Mouse (Mus musculus): Measurements from ENCODE around the gene Tsga13. TPM values are rescaled to one million over a fixed set of nuclear protein-coding genes. Genes with fewer than 3 reads are reported as not detected.
A peak's percentile ranks its signal among the peaks of the same experiment; 100 is the strongest.

Gene Tsga13
- not detected for total RNA-seq (2021)
- long read RNA-seq, experiment 1 = 0 reads
- long read RNA-seq, experiment 2 = 0 reads

GRCm38 (mm10) chr6:30915473-30915872 is at the start of gene Tsga13:
Tsga13 (minus strand) TSS chr6:30915573.
- DNase-seq (ENCODE audit: low spot score in 2 of 2) = no peak

DNA sequence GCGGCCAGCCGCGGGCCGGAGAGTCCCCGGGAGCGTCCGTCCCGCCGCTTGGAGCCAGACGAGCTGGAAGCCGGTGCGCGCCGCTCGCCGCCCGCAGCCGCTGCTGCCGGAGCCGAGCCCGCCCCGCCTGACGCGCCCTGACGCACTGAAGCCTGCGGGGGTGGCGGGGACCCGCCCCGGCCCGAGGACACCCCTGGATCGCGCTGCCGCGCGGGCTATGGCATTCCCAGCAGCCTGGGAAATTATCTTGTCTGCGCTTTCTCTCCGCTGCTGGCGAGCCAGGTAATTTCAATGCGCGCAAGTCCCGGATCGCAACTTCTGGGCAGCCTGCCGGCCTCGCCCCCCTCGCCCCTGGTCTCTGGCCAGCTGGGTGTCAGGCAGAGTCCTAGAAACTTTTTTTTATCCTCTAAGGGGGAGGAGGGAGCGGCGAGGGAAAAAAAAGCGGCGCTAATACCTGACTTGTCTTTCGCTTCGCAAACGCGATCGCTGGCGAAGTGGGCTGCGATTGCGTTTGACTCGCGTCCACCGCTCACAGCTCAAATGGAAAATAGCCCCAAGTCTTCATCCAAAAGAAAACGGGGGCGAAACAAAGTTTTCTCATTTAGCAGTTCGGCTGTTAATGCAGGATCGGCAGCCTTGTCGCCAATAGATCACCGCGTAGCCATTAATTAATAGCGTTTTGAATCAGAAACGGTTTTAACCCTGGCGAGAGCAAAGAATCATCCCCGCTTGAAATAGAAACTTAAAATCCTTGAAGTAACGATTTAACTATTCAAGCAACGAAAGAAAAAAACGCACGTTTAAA is 43.6 kb upstream of the Tsga13 start, which contains the start of gene Klf14:
Gene Klf14, minus strand, starts transcription at position 343 of the 805 bp plus-strand sequence.
- DNase-seq (ENCODE audit: low spot score in 2 of 2) = peak; percentile 40 to 55

GRCm38 (mm10) chr6:30957784-30958735 is 42.7 kb upstream of the Tsga13 start:
- DNase-seq (ENCODE audit: low spot score in 2 of 2) = peak in 1 of 2 experiments; percentile 22

DNA sequence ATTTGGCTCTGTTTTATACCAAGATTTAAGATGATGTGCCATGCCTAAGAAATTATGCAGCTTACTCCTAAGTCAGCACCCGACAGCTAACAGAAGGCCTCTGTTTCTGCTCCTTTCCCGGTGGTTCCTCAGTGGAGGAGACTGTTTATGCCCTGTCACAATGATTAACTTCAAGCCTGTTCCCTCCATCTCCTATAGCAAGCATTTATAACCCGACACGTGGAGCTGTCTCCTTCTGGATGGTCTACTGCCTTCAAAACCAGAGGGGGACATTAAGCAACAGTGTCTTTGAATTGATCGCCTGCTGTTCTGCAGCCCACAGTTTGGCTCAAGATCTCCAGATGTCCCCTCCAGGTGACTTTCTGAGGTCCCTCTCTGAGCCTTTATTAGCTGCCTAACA is 23.9 kb upstream of the Tsga13 start:
- DNase-seq (ENCODE audit: low spot score in 2 of 2) = no peak

DNA sequence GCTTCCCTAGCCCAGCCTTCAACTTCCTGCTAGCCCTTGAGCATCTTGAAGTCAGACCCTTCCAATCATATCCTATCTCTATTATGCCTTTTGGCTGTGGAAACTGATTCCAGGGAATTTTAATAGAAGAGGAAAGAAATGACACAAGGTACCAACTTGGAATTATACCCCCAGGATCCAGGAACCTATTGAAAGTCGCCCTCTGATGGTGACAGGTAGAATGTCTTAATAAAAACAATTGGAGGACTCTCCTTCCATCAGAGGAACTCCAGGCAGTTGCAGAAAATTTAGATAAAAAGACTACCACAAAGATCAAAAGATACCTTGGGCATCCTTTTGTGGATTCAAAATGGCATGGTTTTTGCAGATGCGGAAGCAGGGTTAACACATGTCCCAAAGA is 7.4 kb upstream of the Tsga13 start:
- no peak for DNase-seq (ENCODE audit: low spot score in 2 of 2)

- no peak for DNase-seq (ENCODE audit: low spot score in 2 of 2)
These were observed 6.5 kb upstream of the Tsga13 start for GRCm38 (mm10) chr6:30921826-30922225.

- no peak for DNase-seq (ENCODE audit: low spot score in 2 of 2)
These were observed 5.7 kb upstream of the Tsga13 start for GRCm38 (mm10) chr6:30920834-30921675.

- no peak for DNase-seq (ENCODE audit: low spot score in 2 of 2)
These were observed 7.4 kb downstream of the Tsga13 start for GRCm38 (mm10) chr6:30907970-30908369.

- no peak for DNase-seq (ENCODE audit: low spot score in 2 of 2)
These were observed 10.5 kb downstream of the Tsga13 start for GRCm38 (mm10) chr6:30904911-30905310.

DNA sequence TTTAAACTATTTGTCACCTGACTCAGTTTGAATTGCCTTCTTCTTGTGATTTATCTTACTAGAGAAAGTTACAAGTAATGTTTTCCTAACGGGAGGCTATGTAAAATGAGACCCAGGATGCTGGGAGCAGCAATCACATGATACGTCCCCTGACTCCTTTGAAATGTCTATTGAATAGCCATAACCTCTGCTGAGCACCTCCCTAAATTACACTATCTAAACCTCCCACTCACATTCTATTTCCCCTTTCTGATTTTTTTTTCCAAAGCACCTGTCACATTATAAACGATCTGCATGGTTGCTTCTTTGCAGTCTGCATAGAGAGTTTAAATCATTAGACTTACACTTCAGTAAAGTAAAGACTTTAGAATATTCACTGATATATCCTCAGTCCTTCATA is 11.3 kb downstream of the Tsga13 start:
- no peak for DNase-seq (ENCODE audit: low spot score in 2 of 2)

DNA sequence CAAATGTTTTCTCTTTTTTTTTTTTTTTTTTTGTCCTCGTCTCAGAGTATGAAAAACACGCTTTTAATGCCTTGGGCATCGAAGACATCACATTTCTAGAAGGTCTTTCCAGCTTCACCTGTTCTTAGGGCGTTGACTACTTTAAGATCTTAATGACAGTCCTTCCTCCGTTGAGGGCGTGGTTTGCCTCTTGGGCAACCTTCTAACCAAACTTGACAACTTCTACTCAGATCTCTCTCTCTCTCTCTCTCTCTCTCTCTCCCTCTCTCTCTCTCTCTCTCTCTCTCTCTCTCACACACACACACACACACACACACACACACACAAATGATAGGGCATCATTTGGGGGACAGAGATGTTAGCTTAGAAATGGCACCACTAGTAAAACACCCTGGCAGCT is 17.9 kb downstream of the Tsga13 start:
- no peak for DNase-seq (ENCODE audit: low spot score in 2 of 2)

DNA sequence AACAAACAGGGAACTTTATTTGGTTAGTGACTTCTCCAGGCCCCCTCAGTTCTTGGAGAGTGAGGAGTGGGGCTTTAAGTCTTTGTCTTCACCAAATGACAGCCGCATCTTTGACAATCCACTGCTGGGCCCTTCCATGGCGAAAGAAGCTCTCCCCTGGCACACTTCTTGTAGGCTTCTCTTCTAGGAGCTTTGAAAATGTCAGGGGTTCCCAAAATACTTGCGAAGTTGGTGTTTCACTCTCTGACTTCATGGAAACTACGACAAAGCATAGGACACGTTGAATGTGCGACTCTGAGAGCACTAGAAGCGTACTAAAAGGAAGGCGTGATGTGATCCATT is 18.4 kb downstream of the Tsga13 start:
- DNase-seq (ENCODE audit: low spot score in 2 of 2) = no peak

DNA sequence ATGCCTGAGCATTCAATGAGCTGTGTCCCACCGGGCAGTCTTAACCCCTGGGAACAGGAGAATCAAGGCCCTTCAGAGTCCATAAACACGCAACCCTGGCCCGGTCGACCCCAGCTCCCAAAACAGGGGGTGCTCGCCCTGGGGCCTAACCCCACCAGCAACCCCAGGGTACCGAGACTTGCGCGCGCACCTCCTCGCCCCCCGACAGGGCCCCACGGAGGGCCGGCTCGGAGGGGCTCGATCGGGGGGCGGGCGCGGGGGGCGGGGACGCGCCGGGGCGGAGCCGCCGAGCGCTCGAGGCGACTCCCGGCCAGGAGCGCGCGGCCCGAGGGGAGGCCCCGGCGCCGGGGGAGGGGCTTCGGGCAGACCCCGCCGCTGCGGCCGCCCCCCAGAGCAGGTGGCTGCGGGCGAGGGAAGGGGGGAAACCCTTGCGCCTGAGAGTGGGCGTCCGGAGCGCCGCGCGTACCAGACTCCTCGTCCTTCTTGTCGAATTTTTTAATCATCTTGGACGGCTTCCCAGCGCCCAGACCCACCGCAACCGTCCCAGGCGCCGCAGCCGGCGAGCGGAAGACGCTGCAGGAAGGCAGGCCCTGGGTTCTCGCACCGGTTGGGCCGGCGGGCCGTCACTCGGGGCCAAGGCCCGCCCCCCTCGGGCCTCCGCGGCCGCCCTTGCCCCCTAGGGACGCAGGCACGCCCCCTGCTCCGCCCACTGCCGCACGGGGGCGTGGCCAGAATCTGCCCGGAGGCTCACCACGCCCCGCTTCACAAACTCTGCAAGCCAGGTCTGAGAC is 19.0 kb downstream of the Tsga13 start, which contains the start of gene Copg2:
Gene Copg2, minus strand, starts transcription at position 600 of the 791 bp plus-strand sequence.
- peak; percentile 96 to 99 for DNase-seq (ENCODE audit: low spot score in 2 of 2)

DNA sequence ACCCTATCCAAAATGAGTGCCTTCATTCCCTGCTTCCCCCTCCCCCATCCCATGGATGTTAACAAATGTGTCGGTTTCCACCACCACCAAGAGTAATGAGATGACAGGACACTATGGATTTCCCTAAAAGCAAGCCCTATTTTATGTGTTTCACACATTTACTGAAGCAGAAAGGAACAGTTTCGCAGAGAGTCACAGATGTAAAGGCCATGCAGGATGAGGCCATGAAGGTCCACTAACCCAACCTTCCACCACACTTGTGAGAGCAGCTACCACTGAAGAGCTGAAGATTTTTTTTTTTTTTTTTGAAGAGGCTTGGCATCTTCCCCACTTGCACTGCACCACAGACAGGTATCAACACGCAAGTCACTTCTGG is 19.6 kb downstream of the Tsga13 start:
- peak in 1 of 2 experiments; percentile 12 for DNase-seq (ENCODE audit: low spot score in 2 of 2)

- DNase-seq (ENCODE audit: low spot score in 2 of 2) = no peak
These were observed 22.3 kb downstream of the Tsga13 start for GRCm38 (mm10) chr6:30893081-30893480.

- no peak for DNase-seq (ENCODE audit: low spot score in 2 of 2)
These were observed 23.6 kb downstream of the Tsga13 start for GRCm38 (mm10) chr6:30891761-30892160.

DNA sequence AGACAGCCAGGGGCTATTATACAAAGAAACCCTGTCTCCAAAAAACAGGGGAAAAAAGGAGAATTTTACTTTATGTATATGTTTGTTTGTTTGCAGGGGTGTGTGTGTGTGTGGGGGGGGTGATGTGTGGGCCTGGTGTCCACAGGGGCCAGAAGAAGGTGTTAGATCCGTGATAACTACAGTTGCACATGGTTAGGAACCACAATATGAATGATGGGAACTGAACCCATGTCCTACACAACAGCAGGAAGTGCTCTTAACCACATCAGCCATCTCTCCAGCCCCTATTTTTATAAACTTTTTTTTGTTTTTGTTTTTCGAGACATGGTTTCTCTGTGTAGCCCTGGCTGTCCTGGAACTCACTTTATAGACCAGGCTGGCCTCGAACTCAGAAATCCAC is 30.5 kb downstream of the Tsga13 start:
- no peak for DNase-seq (ENCODE audit: low spot score in 2 of 2)

GRCm38 (mm10) chr6:30883491-30883890 is 31.9 kb downstream of the Tsga13 start:
- DNase-seq (ENCODE audit: low spot score in 2 of 2) = no peak

- DNase-seq (ENCODE audit: low spot score in 2 of 2) = no peak
These were observed 38.7 kb downstream of the Tsga13 start for GRCm38 (mm10) chr6:30876661-30877060.

DNA sequence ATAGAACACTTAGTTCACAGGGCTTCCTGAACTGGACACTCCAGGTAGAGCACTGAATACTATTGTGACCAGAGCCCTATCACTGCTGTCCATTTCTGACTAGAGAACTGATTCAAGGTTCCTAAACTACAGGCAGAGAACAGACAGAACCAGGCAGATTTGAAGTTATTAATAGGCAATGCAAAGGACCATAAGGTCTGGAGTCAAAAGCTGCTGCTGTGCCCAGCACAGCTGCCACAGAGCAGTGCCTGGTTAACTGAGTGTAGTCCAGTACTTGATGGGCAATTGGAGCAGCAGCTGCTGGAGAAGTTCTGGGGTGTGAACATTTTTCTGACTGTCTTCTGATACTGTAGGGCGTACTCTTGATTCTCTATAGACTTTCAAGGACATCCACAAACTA is 48.9 kb downstream of the Tsga13 start:
- no peak for DNase-seq (ENCODE audit: low spot score in 2 of 2)
